Mouse (Mus musculus): ENCODE data around the gene Trim17.

The Trim17 gene

DNA sequence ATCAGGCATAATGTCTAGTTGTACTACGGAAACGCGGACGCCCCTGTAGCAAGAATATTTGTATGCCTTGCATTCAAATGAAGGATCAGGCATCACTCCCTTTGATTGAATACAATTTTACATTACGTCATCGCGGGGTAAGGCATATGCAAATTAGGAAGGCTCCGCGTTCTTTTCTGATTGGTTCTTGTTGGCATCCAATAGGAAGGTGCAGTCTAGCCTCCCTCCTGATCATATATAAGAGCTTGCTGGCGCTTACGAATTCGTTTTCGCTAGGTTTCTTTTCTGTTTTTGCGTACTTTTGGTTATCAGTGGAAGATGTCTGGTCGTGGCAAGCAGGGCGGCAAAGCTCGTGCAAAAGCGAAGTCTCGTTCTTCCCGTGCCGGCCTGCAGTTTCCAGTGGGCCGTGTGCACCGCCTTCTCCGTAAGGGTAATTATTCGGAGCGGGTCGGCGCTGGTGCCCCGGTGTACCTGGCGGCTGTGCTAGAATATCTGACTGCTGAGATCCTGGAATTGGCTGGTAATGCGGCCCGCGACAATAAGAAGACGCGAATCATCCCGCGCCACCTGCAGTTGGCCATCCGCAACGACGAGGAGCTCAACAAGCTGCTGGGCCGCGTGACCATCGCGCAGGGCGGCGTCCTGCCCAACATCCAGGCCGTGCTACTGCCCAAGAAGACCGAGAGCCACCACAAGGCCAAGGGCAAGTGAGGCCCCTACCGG, at the start of gene Trim17, which contains the start of gene Hist3h2a:
Gene Trim17, plus strand, starts transcription at position 266 of the 723 bp plus-strand sequence.
Gene Hist3h2a, plus strand, starts transcription at position 266 of the 723 bp plus-strand sequence.
- peak; percentile 97 for DNase-seq

DNA sequence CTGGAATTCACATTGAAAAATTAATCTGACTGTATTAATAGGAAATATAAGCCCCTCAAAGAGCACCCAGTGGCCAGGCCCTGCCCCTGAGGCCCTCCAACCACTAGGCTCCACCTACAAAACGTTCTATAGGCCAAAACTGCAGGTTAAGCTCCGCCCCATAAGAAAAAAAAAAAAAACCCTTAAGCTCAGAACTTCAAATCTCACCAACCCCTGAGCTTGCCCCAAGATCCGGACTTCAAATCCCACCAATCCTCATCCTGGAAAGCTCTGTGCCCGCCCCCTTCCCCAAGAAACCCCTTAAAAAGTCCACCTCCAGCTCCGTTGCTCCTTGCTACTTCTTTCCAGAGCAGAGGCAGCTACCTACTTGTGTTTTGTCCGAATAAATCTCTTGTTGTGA, 49.6 kb upstream of the Trim17 start:
- peak; percentile 50 for DNase-seq

DNA sequence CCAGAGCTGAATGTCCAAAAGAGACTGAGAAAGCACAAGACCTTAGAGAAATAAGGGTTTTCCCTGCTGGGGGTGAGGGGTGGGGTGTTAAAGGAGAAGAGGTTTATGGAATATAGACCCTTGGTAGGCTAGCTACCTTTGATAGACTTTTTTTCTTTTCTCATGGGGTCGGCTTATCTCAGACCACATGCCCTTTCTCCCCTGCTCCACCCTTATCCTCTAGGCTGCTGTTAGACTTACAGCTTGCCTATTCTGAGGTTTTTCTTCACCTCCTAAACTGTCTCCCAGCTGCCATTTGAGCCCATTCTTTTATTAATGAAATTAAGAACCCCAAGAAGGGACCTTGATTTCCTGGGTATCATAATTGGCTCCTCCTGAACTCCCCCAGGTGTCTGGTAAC, 40.7 kb upstream of the Trim17 start:
- DNase-seq: no peak

DNA sequence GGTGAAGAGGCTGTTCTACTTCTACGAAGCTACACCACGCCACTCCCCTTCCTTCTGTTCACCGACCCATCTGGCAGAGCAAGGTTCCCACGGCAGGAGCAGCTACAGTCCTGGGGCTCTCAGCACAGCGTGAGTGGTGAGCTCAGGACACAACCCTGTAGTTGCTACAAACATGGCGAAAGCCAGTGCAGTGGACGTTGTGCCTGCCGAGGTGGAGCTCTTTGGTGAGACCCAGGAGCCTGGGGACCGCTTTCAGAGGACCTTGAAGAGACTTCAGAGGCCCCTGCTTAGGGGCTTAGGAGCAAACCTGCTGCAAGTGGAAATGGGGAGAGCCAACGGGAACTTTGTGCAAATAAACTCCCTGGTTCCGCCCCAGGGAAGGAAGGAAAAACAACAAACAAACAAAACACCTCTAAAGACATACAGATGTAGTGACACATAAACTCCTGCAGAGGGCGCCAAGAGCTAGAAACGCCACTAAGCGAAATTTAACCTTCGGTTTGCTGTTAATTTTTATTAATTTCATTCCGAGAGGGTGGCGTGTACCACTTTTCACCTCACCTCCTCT, 39.9 kb upstream of the Trim17 start:
- DNase-seq: peak; percentile 33

DNA sequence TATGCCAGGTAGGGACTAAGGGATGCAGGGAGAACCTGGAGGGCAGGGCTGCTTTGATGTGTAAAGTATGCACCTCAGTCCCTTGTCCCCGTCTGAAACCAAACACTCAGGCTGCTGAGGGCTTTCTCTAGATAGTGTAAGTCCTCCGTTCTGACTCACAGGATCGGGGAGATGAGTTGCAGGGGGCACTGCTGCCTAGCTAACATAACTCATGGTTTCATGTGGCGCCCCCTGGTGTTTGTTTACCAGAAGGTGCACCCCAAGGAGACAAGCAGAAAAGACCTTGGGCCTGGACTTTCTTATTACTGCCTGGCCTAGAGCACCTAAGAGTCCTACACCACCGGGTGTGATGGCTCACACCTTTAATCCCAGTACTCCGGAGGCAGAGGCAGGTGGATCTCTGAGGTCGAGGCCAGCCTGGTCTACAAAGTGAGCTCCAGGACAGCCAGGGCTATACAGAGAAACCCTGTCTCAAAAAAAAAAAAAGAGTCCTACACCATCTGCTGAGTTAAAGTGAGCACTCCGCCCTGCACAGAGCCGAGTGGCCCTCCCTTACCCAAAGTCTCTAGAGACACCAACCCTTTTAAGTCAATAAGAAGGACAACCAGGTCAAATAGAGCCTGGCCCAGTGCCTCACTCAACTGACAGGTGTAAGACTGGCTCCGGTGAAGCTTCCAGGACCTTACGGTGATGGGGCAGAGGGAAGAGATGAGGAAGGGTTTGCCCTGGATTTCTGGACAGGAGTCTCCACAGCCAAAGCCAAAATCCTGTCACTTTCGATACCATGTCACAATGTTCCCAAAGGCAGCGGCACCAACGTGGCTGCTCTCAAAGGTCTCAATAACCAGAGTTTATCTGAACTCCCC, 37.4 kb upstream of the Trim17 start:
- no peak for DNase-seq

DNA sequence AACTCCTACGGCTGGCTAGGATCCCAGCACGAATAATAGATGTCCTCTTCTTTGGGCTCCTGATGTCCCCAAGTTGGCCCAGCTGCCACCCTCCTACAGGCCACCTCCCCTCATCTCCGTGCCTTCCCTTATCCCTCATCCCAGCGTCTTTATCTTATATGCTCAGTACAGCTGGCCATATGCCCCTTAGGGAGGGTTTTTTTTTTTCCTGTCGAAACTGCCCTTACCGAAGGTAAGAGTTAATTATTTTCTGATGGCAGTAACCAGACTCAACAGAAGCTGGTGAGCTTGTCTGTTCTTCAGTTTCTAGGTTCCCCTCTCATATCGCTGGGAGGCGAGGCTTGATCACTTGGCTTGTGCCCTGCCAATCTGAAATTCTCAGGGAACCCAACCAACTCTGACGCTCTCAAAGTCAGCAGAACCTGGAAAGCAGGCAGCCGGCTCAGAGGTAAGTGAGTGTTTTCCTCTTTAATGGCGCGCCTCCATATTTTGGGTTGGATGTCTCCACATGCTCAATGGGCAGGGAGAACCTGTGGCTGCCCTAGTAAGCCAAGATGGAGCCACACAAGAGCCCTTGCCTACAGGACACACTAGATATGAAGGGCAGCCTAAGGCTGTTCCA, 36.6 kb upstream of the Trim17 start, which contains the start of gene Btnl10:
Gene Btnl10, plus strand, starts transcription at position 164 of the 622 bp plus-strand sequence.
- no peak for DNase-seq

DNA sequence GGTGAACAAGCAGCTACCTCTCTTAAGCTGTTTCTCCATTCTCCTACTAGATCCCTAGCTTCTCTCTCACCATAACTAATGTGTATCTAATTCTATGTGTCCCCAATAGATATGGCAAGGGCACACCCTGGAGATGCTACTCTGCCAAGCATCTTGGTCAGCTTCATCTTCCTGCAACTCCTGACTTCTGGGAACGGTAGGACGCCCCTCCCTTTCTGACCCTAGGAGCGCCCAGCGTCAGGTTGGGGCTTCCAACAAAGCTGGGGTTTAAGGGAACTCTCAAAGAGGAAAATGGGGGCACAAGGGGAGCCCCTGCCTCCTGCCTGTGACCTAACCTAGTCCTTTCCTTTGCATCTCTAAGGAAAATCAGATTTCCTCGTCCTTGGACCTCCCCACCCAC, 35.7 kb upstream of the Trim17 start:
- no peak for DNase-seq

DNA sequence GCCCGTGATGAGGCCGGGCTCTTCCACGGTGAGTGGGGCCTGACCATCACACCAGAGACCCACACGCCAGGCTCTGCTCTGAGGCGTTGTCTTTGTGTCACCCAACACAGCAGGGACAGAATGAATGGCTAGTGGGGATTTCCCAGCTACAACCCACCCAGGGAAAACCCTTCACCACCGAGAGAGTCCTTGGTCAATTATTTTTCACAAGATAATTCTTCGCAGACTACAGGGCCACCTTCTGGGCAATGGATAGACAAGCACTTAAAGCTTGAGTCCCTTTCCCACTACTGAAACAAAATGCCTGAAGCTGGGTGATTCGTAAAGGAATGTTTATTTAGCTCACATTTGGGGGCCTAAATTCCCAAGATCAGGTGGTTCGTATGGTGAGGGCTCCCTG, 32.1 kb upstream of the Trim17 start:
- no peak for DNase-seq

DNA sequence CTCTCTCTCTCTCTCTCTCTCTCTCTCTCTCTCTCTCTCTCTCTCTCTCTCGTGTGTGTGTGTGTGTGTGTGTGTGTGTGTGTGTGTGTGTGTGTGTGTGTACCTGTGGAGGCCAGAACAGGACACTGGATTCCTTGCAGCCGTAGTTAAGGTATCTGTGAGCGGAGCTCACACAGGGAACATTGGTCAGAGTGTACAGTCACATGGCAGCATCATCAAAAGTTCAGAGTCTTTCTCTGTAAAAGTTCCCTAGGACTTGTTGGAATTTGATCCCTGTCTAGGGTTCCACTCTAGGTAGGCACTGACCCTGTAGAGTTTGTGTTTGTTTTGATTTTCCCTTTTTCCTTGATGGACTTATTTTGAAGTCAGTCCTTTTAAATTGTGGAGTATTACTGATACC, 27.8 kb upstream of the Trim17 start:
- no peak for DNase-seq

DNA sequence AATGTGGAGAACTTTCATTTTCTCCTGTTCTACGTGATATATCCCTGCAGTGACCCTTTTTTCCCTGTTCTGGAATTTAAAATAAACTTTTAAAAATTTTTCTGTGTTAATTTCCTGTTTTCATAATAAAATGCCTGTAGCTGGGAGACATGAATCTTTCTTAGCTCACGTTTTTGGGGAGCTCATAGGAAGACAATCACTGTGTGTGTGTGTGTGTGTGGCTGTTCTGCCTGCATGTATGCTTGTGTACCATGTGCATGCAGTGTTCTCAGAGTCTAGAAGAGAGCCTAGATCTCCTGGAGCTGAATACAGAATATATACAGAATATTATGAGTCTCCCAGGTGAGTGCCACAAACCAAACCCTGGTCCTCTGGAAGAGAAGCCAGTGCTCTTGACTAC, 27.4 kb upstream of the Trim17 start:
- no peak for DNase-seq

DNA sequence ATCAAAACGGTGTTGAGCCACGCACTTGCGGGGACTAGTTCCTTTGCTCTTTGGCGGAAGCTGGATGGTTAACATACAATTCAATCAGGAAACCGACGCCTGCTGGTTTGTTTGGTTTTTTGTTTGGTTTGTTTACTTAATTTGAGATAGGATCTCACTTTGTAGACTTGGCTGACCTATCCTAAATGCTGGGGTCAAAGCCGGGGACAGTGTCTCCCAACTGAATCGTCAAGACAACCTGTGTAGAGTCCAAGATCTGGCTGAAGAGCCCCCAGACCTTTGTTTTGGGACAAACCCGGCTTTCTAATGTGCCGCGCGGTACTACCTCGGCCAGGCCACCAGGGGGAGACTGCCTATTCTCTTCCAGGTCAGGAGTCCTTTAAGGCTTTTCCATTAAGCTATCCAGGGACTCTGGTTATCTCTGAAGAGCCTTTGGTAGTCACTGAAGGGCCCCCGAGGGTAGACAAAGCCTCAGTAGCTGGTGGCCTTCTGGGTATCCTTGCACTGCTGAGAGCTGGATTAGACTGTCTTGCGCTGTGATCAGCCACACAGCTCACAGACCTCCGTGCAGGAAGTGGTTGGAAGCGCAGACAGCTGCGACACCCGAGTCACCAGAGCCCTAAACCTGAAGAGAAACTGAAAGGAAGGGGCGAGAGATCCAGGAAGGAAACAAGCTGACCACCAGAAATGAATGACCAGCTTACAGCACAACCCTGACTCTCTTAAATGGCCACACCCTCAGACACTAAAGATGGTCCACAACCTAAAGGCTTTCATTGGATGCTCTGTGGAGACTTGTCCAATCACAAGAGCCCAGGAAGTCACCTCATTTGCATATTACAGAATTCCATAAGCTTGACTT, 26.5 kb upstream of the Trim17 start:
- DNase-seq: peak; percentile 54

DNA sequence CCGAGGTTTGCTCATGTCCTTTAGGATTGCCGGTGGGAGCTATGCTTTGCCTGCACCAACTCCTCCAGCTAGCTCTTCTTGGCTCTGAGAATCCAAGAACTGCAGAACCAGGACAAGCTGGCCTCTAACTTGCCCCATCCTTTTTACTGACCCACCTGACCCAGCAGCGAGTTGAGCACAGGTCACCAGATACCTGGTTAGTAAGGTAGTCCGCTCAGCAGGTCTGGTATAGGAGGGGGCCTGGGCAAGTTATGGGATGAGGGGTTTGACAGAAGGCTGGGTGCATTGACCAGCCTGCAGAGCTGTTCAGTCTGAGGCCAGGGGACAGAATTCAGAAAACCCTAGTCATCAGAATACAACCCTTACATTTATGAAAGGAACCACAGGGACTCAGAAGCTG, 25.4 kb upstream of the Trim17 start:
- DNase-seq: no peak

DNA sequence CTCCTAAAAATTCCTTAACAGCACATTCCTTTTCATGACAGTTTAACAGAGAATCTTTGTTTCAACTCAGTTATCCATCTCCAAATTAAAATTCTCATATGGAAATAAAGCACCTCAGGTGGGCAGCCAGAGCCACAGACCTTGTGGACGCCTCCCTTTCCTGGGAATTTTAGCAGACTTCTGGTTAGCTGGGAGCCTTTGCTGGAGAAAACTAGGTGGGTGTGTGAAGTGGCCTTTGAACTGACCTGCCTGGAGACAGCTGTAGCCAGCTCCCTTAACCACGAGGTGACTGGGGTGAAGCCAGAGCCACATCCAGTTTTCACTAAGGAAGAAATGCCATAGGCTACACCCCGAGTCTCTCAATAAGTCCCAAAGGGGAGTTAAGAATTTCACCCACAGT, 24.8 kb upstream of the Trim17 start:
- no peak for DNase-seq

DNA sequence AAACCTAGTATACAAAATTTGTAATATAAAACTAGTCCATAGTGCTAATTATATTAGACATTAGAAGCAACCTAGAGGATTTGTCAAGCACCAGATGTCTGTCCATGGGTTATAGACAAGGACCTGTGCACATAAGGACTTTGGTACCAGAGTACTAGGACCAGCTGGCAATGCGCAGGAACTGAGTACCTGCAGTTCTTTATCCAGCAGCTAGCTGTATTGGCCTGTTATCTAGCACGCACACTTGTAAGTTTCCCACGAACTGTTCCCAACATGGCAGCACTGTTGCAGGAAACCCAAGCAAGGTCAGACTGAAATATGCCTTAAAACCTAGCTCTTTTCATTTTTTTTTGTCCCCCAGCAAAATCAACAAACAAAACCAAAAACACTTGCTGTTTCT, 24.2 kb upstream of the Trim17 start:
- no peak for DNase-seq

DNA sequence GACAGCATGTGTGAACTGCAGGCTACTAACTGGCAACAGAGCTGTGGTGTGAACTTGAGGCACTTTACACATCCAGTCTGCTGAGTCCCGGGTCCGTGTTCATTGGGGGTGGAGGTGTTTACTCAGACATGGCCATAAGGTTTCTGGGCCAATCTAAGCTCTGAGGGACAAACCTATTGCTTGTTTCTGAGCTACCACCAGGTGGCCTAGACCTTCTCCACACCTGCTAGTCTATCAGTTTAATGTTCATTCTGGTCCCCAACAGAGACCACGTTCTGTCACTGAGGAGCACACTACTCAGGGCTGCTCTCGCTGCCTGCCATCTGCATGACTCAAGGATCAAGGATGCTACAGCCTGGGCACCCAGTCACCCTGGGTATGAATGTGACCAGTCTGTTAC, 22.9 kb upstream of the Trim17 start:
- DNase-seq: no peak

DNA sequence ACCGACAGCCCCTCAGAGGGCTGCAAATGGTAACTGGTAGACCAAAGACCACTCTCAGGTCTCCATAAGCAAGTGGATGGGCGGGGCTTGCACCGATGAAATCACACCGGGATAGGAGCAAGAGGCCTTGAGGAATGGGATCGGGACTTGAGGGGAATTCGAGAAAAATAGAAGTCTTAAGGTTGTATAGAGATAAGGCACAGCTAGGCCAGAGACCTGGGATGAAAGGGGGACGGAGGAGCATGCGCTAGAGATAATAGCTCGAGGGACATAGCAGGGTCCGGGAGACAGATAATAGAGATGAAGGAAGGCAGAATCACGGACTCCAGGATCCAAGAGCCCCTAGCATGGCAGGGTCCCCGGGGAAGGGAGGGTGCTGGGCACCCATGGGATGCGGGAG, 16.6 kb upstream of the Trim17 start:
- peak; percentile 50 for DNase-seq

DNA sequence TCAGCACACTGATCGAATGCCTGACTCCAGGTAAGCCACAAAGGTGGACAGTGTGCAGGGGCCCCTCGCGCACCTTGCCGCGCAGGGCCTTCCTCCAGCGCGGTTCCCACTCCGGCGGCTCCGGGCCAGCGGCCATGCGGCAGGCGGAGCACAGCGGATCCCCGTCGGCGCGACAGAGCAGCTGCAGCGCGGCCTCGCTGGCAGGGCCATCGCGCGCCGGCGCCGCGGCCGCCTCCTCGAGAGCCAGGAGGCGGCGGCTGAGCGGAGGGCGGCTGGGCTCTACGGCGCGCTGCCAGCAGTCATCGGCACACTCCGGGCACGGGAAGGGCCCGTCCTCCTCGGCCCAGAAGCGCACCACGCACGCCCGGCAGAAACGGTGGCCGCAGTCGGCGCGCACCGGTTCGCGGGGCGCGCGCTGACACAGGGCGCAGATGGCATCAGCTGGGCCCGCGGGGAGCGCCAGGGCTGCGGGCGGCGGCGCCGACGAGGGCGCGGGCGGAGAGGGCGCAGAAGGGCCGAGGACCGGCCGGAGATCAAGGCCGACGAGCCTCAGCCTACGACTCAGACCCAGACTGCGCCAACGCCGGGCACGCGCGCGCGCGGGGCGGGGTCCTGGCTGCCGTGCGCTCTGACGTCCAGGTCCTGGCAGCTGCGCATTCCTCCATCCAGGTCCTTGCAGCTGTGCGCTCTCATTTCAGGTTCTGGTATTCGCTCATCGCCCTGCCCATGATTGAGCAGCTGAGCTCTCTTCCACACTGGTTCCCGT, 16.0 kb upstream of the Trim17 start, which contains the start of gene Rnf187:
Gene Rnf187, minus strand, starts transcription at position 595 of the 766 bp plus-strand sequence.
- DNase-seq: peak; percentile 96

DNA sequence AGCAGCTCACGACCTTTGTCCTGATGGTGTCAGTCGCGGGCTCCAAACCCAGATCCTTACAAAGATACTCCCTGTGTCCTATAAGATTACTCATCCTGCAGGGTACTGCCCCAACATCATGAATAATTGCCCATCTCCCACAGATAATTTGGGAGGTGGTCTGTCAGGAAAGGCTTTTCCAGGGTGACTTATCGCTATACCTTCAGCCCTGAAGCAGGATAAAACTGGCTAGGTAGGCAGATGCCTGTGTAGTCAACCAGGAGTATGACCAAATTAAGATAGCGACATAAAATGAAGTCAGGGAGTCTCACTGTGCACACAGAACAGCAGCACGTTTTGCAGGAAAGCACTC, 15.4 kb upstream of the Trim17 start:
- DNase-seq: no peak

DNA sequence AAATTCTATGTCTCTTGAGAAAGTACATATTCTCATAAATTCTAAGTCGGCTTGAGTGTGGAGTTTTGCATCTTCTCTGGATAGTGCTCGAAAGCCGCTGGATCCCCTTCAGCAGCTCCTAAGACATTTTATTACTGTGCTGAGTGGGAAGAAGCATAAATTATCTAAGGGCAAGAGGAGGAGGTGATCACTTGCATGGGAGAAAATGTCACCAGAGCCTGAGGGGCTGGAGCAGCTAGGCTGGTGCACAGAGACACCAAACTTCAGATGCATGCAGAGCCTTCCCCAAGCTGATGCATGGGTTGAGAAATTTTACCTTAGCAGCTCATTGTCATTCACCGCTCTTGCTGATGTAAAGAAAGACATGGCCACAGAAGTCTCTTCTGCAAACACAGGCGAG, 10.3 kb upstream of the Trim17 start:
- DNase-seq: no peak

DNA sequence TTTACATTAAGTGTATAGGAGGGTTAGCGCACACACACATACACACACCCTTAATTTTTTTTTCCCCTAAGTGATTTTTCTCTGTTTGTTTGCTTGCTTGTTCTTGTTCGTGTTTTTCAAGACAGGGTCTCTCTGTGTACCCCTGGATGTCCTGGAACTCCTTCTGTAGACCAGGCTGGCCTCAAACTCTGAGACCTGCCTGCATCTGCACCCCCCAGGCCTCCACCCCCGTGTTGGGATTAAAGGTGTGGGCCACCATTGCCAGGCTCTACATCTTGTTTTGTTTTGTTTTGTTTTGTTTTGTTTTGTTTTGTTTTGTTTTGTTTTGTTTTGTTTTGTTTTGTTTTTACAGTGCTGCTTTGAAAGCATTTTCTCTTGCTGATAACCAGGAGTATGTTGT, 7.2 kb upstream of the Trim17 start:
- peak; percentile 58 for DNase-seq

DNA sequence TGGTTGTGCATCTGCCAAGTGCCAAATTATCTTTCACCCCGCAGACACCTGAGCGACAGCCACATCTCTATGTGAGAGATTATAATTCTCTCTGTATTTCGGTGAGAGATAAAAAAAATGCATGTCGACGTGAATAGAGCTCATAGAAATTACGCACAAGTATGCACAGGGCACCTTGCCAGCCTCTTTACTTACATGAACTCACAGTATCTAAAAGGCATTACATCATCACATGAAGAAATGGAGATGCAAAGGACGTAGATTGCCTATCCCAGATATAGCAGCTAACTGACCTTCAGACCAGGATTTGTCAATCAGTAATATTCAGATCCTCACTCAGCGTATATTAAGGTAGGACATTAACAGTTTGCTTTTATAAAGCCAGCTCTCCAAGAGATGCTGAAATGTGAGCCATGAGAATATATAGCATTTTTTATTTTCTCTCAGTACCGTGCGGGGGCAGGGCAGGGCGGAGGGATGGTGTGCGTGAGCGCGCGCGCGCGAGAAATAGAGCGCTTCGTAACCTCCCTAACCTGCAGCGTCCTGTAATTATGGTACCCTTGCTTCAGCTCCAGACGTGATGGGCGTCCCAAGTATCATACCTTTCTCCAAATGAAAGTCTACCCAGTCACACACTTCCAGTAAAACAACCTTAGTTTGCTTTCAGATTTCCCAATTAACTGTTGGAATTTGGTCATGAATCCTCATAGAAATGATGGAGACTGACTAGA, 6.5 kb upstream of the Trim17 start:
- peak; percentile 85 for DNase-seq

Data from cerebellum, adult 9-11 months (tissue).